Mouse (Mus musculus) frontal cortex, adult 2 months (tissue): Measurements from ENCODE around the gene Prc1. TPM values are rescaled to one million over a fixed set of nuclear protein-coding genes. Genes with fewer than 3 reads are reported as not detected.

Experiments
- DNase-seq, 2 experiments: peaks; one replicate each; pipeline ENCODE4 v3.0.0; 2022; ENCODE audit warnings: low spot score in 1 of 2; ENCODE audit errors: extremely low spot score in 1 of 2
- polyA plus RNA-seq: library from polyadenylated mRNA; depleted of rRNA; stranded (reverse); fragments of >200 nt; gene quantifications from 2 replicates; pipeline ENCODE4 v1.2.3, GENCODE M21; 2012; rRNA removed

The Prc1 gene
- polyA plus RNA-seq = 1.9 and 2.3 TPM in 2 replicates

DNA sequence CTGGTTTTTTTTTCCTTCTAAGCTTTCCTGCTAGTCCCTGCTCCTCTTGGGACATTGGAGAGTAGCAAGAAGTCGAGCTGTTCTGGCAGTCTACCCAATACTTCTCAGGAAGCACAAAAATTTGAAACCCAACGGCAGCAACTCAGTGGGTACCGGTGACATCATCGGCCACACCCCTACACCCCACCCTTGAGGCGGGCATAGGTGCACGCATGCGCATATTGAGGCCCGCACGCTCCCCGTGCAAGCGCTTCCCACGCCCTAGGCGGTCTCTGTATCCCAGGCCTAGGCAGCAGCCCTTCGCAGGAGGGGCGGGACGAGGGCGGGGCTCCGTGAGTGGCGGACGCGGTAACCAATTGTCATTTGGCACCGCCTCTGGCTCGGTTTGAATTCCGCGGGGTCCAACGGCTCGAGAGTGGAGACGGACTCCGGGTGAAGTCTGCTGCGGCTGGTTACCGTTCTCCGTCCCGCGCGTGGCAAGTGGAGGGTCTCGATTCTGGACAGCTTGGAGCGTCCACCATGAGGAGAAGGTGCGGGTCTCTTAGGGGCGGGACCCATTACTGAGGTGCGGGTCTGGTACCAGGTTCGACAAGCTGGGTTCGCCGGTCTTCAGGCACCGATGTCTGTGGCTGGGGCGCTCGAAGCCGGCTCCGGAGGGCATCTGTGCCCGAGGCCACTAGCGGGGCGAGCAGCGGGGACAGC is at the start of gene Prc1:
Prc1 (plus strand) TSS at position 389 of the 702 bp plus-strand sequence.
- peak; percentile 97 to 99 for DNase-seq

DNA sequence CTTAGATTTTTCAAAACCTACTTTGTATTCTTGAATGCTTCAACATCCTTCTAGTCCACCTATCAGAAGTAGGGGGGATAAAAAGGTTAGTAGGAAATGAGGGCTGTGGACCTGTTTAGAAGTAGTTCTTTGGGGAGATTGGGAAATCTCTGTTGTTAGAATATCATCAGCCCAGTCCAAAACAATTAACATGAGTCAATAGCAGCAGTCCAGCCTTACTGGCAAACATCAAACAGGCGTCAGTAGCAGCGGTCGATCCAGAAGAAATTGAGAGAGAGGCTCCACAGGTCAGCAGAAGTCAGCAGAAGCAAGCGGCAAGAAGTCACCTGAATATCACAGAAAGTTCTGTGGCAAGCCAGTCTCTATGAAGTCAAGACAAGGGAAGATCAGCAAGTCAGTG is 49.4 kb upstream of the Prc1 start:
- no peak for DNase-seq

DNA sequence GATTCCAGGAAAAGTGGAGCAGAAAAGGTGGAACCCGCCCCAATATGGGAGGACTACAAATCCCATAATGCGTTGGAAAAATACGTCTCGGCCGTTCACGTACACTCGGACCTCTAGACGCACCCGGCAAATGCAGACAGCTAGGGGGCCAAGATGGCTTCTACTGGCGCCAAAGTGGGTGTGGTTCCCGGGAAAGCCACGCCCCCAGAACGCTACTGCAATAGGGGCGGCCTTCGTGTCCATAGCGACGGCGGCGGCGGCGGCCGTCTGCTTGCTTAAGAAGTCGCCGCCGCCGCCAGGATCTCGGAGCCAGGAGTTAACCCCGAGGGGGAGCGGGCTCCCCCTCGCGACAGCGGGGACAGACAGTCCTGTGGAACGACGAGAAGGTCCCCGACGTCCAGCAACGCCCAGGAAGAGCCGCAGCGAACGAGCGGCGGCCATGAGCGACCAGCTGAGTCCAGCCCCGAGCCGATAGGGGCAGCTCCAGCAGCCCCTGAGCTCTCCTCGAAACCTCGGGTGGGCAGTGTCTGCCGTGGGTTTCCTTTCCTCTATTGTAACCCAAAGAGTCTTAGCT is 48.0 kb upstream of the Prc1 start, which contains the start of gene Ttll13:
Ttll13 (plus strand) TSS at position 229 of the 574 bp plus-strand sequence.
- DNase-seq = peak; percentile 96 to 97

DNA sequence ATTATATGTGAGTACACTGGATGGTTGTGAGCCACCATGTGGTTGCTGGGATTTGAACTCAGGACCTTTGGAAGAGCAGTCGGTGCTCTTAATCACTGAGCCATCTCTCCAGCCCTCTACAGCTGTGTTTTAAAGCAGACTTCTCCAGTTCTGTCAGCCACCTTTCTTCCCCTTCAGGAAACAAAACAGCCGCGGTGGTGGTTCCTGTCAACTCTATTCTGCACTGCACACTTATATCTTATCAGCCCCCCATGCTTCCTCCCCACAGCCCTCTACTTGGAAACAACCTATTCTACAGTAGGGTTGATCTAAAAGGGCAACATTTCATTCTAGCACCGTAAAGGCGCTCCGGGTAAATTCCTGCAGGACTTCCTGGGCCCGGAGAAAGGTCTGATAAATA is 47.4 kb upstream of the Prc1 start:
- no peak for DNase-seq

DNA sequence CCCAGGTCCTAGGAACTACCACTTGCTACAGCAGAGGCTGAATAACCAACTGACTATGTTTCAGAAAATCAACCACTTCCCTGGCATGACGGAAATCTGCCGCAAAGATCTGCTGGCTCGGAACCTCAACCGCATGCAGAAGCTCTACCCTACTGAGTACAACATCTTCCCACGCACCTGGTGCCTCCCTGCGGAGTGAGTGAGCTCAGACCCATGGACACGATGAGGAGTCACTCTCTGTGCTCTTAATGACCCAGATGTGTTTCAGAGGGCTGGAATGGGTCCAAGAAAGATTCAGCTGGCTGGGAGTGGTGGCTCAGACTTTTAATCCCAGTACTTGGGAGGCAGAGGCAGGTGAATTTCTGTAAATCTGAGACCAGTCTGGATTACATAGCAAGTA is 41.8 kb upstream of the Prc1 start:
- no peak for DNase-seq

DNA sequence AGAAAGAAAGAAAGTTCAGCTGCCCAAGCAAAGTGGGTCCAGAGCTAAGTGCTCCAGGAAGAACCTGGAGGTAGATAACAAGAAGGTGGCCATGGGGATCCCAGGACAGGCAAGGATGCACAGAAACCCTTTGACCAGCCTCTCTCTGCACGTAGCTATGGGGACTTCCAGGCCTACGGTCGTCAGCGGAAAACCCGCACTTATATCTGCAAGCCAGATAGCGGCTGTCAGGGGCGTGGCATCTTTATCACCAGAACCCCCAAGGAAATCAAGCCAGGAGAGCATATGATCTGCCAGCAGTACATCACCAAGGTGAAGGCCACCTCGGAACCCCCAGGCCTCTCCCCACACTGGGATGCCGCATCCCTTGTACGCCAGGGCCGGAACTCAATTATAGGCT is 41.4 kb upstream of the Prc1 start:
- no peak for DNase-seq

DNA sequence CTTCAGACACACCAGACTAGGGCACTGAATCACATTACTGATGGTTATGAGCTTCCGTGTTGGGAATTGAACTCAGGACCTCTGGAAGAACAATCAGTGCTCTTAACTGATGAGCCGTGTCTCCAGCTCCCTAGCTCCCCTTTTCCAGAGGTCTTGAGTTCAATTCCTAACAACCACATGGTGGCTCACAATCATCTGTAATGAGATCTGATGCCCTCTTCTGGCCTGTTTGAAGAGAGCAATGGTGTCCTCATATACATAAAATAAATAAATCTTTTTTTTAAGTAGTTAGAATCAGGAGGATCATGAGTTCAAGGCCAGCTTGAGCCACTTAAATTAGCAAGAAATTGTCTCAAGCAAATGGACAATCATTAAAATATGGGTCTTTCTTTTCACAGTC is 38.3 kb upstream of the Prc1 start:
- no peak for DNase-seq

DNA sequence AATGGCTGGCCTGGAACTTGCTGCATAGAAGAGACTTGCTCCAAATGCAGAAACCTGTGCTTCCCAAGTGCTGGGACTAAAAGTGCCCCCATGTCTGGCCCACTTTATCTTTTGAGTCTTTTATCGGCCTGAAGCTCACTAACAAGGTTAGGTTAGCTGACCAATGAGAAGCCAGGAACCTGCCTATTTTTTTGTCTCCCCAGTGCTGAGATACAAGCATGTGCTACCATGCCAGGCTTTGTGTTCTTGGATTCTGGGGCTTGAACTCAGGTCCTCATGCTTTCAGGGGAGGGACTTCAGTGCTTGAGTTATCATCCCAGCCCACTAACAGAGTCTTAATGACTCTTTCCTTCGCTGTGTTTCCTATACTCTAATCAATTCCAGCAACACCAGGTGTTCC is 36.5 kb upstream of the Prc1 start:
- no peak for DNase-seq

DNA sequence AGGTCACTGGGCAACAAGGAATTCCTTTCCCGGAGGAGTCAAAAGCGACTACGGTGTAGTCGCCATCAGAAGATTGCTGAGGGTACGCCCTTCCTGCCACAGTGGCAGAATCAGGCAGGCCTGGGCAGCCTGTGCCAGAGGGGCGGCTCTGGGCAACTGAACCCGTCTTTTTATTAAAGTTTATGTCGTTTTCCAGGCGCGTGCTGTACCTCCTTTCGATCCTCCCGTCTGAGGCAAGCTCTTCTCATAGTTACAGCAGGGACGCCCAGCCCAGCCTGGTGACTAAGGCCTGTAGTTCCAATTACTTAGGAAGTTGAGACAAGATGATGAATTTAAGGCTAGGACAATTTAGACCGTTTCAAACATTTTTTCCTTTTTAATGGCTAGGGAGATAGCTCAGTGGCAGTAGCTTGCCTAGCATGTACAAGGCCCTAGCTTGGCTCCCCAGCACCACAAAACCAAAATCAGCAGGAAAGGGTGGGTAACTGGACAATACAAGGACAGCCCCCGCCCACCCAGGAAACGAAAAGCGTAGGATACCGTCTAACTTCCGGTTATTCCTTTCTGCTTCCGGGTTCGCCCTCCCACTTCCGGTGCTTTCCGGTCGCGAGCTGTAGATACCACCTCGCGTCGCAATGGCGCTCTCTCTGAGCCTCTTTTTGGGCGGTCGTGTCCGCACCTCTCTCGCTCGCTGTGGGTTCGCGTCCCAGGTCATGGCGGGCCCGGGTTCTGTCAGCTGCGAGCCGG is 33.5 kb upstream of the Prc1 start, which contains the start of gene Ngrn:
Ngrn (plus strand) TSS at position 591 of the 747 bp plus-strand sequence.
- DNase-seq = peak; percentile 71 to 90

DNA sequence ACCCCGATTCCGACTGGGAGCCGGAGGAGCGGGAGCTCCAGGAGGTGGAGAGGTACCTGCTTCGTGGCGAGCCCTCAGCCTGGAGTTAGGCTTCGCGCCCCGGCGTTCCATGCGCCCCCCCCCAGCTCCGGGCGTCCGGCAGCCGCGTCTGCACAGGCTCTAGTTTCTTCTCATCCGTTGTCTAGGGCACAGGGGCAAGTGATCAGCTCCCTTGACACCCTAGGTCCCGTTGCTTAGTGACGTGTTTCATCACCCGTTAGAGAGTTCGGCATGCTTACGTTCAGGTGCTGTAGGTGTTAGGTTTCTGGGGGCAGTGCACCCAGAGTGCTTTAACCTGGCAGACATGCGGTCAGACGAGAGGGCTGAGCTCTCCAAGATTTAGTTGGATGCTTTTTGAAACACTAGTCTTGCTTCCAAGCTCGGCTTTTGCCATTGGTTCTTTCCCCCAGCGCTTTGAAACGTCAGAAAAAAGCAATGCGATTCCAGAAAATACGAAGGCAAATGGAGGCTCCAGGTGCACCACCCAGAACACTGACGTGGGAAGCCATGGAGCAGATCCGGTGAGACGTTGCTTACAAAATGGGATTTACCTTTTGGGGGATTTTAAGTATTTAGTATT is 32.8 kb upstream of the Prc1 start:
- peak in 1 of 2 experiments; percentile 40 for DNase-seq

DNA sequence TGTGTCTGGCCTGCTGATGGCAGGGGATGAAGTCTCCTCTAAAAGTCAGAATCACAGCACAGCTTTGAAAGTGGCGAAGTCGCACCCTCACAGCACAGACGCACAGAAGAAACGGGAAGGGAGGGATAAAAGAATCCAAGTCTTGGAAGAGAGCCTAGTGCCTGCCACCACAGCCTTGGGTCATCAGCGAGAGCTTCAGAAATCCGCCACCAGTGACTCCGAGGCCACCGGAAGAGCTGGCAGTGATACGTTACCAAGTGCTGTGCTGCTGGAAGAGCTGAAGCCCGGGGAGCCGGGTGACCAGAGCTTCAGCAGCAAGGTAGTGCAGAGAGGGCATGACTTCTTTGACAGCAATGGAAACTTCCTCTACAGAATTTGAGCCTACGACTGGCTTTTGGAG is 29.6 kb upstream of the Prc1 start:
- DNase-seq = no peak

DNA sequence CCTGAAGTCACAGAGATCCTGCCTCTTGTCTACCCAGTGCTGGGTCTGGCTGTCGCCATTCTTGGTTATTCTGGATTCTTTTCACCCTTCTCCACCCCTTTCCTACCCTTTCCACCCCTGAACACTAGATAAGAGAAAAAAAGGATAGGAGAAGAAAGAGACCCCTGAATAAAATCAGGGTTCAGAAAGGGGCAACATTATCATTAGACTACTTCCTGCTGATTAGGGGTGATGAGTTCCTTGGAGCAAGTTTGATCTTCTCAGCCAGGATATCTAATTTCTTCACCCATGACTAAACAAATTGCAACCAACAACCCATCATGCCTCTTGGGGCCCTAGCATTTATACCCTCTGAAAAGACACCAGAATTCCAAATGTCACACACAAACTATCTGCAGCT is 26.5 kb upstream of the Prc1 start:
- no peak for DNase-seq

DNA sequence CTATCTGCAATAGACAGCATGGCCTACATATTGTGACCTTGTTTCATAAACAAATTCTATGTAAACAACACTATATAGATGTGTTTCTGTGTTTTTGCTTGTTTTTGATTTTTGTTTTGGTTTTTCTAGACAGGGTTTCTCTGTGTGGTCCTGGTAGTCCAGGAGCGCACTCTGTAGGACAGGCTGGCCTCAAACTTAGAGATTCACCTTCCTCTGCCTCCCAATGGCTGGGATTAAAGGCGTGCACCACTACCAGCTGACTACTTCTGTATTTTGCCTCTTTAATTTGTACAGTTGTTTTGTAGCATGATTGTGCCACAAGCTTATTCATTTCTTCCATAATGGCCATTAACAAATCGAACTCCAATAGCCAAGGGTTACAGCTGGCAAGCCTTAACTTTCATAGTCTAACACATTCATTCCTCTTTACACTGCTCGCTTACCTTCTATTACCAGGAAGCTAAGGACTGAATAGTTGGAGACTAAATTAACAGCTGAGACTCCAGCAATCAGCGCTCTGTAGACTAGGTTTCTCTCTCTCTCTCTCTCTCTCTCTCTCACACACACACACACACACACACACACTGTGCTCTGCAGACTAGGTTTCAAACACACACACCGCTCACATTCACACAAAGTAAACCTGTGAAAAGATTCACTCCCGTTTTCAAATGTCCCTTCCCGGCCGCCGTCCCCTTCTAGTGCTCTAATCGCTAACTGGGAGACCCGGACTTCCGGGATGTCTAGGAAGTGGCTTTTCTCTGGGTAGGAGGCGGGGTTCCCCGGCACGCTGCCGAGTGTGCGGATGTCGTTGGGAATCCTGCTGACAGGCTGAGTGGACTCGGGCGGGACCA is 25.1 kb upstream of the Prc1 start, which contains the start of gene Vps33b:
Vps33b (plus strand) TSS at position 753 of the 854 bp plus-strand sequence.
- DNase-seq = peak; percentile 86 to 99

DNA sequence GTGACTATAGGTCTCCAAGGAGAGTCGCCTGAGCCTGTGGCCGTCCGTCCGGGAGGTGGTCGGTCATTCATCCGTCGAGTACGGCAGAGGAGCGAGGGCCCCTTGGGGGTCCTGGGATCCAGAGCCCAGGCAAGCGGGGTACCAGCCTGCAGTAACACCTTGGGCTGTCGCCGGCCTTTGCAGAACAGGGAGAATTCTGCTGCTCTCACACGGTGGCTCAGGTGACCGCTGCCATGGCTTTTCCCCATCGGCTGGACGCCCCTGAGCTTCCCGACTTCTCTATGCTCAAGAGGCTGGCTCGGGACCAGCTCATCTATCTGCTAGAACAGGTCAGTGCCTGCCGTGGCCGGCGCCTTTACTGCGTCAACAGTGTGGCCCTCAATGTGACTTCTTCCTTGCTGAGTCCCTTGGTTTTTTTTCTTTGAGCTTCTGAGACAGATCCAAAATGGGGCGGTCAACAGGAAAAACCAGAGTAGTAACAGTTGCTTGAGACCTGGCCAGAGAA is 24.4 kb upstream of the Prc1 start:
- DNase-seq = no peak

DNA sequence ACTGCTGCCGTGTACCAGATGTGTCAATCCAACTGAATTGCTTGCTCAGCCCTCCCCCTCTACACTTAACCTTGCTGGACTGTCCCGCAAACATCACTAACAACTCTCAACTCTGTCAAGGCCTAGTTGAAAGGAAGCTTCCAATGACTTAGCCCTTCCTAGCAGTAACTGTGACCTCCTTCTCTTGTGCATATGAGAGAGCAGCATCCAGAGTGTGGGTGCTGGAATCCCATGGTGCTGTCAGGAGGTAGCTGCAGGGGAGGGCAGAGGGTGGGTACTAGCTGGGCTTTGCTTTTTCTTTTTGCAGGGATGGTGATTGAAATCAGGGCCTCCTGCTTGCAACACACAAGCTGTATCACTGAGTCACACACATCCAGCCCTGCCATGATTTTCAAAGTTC is 20.8 kb upstream of the Prc1 start:
- DNase-seq = no peak

DNA sequence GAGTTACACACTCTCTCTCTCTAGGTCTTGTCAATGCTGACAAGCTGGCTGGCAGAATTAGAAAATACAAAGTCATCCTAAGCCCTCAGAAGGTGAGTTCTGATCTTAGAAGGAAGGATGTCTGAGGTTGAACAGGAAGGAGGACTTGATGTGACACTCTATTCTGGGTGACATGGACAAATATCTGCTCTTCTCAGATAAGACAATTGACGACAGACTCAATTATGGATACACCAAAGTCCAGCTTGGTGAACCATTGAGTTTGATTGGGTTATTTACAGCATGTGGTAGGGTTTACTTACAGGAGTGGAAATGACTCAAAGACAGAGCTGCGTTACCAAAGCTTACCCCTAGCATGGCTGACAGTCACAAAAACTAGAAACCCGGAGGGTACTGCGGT is 17.9 kb upstream of the Prc1 start:
- no peak for DNase-seq

DNA sequence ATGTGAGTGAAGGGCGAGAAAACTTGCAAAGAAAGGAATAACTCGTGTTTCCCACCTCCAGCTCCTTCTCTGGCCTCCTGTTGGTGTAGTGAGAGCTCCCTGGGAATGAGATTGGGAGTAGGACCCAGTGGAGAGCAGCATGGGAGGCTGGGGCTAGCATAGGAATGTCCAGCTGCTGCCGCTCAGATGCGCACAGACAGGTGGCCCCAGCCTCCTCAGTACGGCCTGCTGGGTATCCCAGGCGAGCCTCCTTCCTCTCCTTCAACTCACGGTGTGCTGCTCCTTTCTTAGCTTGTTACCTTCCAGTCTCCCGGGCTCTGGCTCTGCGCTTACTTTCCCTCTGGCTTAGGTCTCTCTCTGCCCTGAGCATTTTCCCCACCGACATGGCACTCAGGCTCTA is 14.2 kb upstream of the Prc1 start:
- no peak for DNase-seq

DNA sequence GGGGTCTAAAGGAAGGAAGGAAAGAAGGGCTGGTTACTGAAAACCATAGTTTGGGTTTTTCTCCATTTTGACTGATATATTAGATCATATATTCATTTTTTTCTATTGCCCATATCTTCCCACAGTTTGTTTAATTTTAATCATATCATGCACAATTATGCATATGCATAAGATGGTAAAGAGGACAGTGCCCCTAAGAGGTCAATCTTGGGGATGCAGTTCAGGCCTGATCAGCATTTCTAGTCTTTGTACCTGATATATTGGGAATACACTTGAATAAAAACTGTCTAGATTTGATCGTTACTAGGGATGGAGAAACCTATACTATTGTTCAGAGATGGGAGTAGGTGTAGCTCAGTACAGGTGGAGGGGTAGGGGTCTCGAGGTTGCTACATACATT is 13.3 kb upstream of the Prc1 start:
- DNase-seq = no peak

DNA sequence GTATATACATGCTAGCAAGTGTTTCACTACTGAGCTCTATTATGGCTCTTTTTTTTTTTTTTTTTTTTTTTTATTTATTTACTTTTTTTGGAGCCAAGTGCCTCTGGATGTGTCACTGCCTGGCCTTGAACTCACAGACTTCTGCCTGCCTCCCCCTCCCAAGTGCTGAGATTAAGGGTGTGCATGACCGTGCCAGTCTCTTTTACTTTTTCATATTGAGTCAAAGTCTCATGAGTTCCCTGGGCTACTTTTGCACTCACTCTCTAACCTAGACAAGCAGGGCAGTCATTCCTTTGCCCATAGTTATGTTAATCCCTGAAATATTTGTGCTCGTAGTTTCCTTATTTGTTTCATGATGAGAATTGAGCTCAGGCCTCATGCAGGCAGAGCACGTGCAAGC is 12.6 kb upstream of the Prc1 start:
- no peak for DNase-seq
